Mouse (Mus musculus) E14TG2a.4 (cell line): ENCODE measurements around the gene Speg.

Experiments used
- CTCF ChIP-seq: conservative IDR thresholded peaks from 2 replicates; pipeline ENCODE4 v1.5.1; 2014; ENCODE audit warnings: low read length
- NANOG ChIP-seq: IDR thresholded peaks from 2 replicates; pipeline ENCODE4 v1.6.1; 2014; ENCODE audit warnings: borderline replicate concordance, low read length, mixed read lengths
- POU5F1 ChIP-seq: IDR thresholded peaks from 2 replicates; pipeline ENCODE4 v1.6.1; 2014; ENCODE audit warnings: low read length, borderline replicate concordance

- TF ChIP-seq CTCF (peak; percentile 28), NANOG (no peak), POU5F1 (no peak)
These were observed 47.6 kb upstream of the Speg start for GRCm38 (mm10) chr1:75327461-75327860.
